In genomic region chr9:51981131-51981530, GRCm38 (mm10) we compare ENCODE assay signal across 21 mouse cellular contexts. TPM values are rescaled to one million over a fixed set of nuclear protein-coding genes. Genes with fewer than 3 reads are reported as not detected.
A peak's percentile ranks its signal among the peaks of the same experiment; 100 is the strongest.
DNase-seq lines count a peak whose midpoint lies in the region; TF ChIP-seq lines count a peak whose summit lies in the region.
"Had no signal": no experiment of that assay in that cellular context is flagged by ENCODE, and none has a peak within 500 bp of the region (broad histone marks: within the 10 kb centered on the region; RNA-seq: fewer than 3 reads in every experiment).

No protein-coding gene starts in this region.

- no peak for TF ChIP-seq CTCF in thymus, adult 2 months (IDR thresholded peaks at IDR 0.05; ENCODE audit: borderline replicate concordance, control insufficient read depth, extremely low read depth, insufficient read depth, low read length, poor library complexity)

- no peaks in the 10 kb centered on the region for H3K9me3 ChIP-seq in limb, embryonic 10.5 days (replicated peaks)
- H3K9me3 ChIP-seq: heart, embryonic 12.5 days; limb, embryonic 13.5 days; liver, embryonic 15.5 days; megakaryocyte, embryonic 14.5 days; neural tube, embryonic 13.5 days had no signal

- H3K27me3 ChIP-seq in thymus, adult 2 months (ENCODE audit: control insufficient read depth, insufficient read depth, low read length): no peaks in the 10 kb centered on the region
- H3K27me3 ChIP-seq in limb, embryonic 10.5 days (ENCODE audit: low read depth, poor library complexity, severe bottlenecking): no peaks in the 10 kb centered on the region
- H3K27me3 ChIP-seq: heart, embryonic 12.5 days; limb, embryonic 13.5 days; liver, embryonic 15.5 days; neural tube, embryonic 13.5 days had no signal

- peak; percentile 59 for DNase-seq in gastrocnemius, adult 18-20 months (ENCODE audit: low spot score)
- no peak for DNase-seq in gastrocnemius, postnatal 10 days
- peak; percentile 10 for DNase-seq in lung, postnatal 10 days
- no peak for DNase-seq in lung, postnatal 25 days (ENCODE audit: low spot score)
- peak; percentile 38 for DNase-seq in thymus, adult 2 months
- DNase-seq in spleen, postnatal 4 days (ENCODE audit: low spot score in 2 of 2): no peak
- DNase-seq in B cell, adult 2 months: no peak
- DNase-seq in limb, embryonic 10.5 days (ENCODE audit: low spot score): no peak
- DNase-seq: cerebellum, adult 18-20 months; cerebellum, postnatal 25 days; embryo, embryonic 11 days; lung, postnatal 14 days; midbrain, embryonic 14.5 days; right cerebral cortex, postnatal 25 days had no signal

- H3K4me1 ChIP-seq in thymus, adult 2 months (replicated peaks; ENCODE audit: control insufficient read depth, insufficient read depth, low read length): peaks cover 6% of the 10 kb centered on the region; the same call in 1 of the 2 replicates
- no peaks in the 10 kb centered on the region for H3K4me1 ChIP-seq in limb, embryonic 10.5 days
- H3K4me1 ChIP-seq: limb, embryonic 13.5 days; liver, embryonic 15.5 days; neural tube, embryonic 13.5 days had no signal

- no peaks in the 10 kb centered on the region for H3K36me3 ChIP-seq in thymus, adult 2 months (ENCODE audit: control insufficient read depth, insufficient read depth, low read length)
- no peaks in the 10 kb centered on the region for H3K36me3 ChIP-seq in limb, embryonic 10.5 days
- H3K36me3 ChIP-seq: heart, embryonic 12.5 days; limb, embryonic 13.5 days; liver, embryonic 15.5 days; neural tube, embryonic 13.5 days had no signal

- no peak overlapping the region for H3K27ac ChIP-seq in thymus, adult 2 months (ENCODE audit: control insufficient read depth, insufficient read depth, low read length)
- no peak overlapping the region for H3K27ac ChIP-seq in limb, embryonic 10.5 days
- H3K27ac ChIP-seq: hindbrain, embryonic 14.5 days; limb, embryonic 13.5 days; liver, embryonic 15.5 days; neural tube, embryonic 13.5 days; stomach, postnatal 0 days had no signal

- 90% methylated on average over 1 of the region's 1 CpGs for WGBS in thymus, adult 2 months
- WGBS in limb, embryonic 10.5 days: 90% methylated on average over 1 of the region's 1 CpGs

- no peak for TF ChIP-seq POLR2A in thymus, adult 2 months (IDR thresholded peaks at IDR 0.05; ENCODE audit: control insufficient read depth, extremely low read depth, insufficient read depth, low read length, poor library complexity)

- H3K4me3 ChIP-seq in thymus, adult 2 months (ENCODE audit: control insufficient read depth, insufficient read depth, low read length): no peak overlapping the region
- H3K4me3 ChIP-seq in limb, embryonic 10.5 days: no peak overlapping the region
- H3K4me3 ChIP-seq: heart, embryonic 12.5 days; limb, embryonic 13.5 days; liver, embryonic 15.5 days; megakaryocyte, embryonic 14.5 days; neural tube, embryonic 13.5 days had no signal

RNA-seq across cellular contexts. Expression of gene Fdx1, which starts 17.8 kb away (rescaled TPM):
- total RNA-seq in gastrocnemius, adult 18-20 months (2021): 10 to 100 TPM; 34.0 to 49.2 TPM
- total RNA-seq in gastrocnemius, postnatal 10 days (2021): 10 to 100 TPM; 36.9 to 43.0 TPM
- 30.5 and 33.9 TPM in 2 replicates for polyA plus RNA-seq in thymus, adult 2 months (2012; rRNA removed)
- 53.5 and 66.9 TPM in 2 replicates for polyA plus RNA-seq in limb, embryonic 10.5 days (2016; fragmentation: Nextera tagmentation; extraction: Ambion mirVana)

Comparison
In these comparisons a context has a peak if more than half of its experiments do, and no peak if none do; other contexts are left out.
1. DNase-seq: peak in gastrocnemius, adult 18-20 months (single experiment), lung, postnatal 10 days (single experiment) and thymus, adult 2 months (single experiment); none in gastrocnemius, postnatal 10 days (single experiment), lung, postnatal 25 days (single experiment), spleen, postnatal 4 days (0 of 2), B cell, adult 2 months (0 of 2) and limb, embryonic 10.5 days (single experiment).